Comparison of ENCODE assay signal across 10 mouse cellular contexts in the genomic region with DNA sequence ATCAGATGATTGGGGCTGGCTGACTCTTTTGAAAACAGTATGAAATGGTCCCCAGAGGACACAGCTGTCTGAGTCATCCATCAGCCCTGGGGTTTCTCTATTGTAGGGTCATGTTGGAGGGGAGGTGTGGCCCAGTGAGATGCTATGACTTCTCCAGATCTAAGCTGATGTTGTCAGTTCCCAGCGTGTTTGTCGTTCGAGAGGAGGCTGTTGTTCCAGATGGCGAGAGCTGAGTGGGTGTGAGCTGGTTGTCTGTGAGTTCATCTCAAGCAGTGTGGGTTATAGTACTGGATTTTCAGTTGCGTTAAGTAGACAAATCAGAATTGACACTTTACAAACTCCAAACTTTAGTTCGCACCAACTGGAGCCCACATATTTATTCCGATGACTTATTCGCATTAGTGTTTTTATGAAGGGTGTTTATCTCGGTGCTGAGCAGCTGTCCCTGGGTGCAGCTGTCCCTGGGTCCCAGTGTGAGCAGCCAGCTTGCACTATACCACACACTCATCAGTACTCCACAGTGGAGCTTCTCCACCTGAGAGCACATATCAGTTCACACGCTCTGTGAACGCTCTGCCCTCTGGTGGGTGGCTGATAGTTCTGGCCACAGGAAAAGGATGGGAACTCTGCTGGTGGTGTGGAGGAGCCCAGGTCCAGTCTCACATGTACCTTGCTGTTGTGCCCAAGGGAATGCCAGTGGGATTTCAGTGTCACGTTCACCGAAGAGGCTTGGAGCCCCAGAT.
DNase-seq lines count a peak whose midpoint lies in the region; ATAC-seq and TF ChIP-seq lines count a peak whose summit lies in the region.
"Had no signal": no experiment of that assay in that cellular context is flagged by ENCODE, and none has a peak within 500 bp of the region (broad histone marks: within the 10 kb centered on the region; RNA-seq: fewer than 3 reads in every experiment).

No protein-coding gene starts in this region.

- DNase-seq in kidney, postnatal 4 days: peak; percentile 23 to 41
- DNase-seq in kidney, adult 8-10 months: no peak
- DNase-seq in brain, embryonic 14.5 days (ENCODE audit: low read depth): peak; percentile 49
- DNase-seq in midbrain, embryonic 14.5 days: peak; percentile 59
- DNase-seq in adrenal gland, postnatal 4 days (ENCODE audit: low spot score in 2 of 2): no peak
- no peak for DNase-seq in spleen, postnatal 36 days (ENCODE audit: low spot score in 2 of 2)
- no peak for DNase-seq in adrenal gland, adult 2 months

- no peaks in the 10 kb centered on the region for H3K9me3 ChIP-seq in midbrain, embryonic 14.5 days (ENCODE audit: control insufficient read depth, low read length)
- H3K9me3 ChIP-seq: embryonic facial prominence, embryonic 12.5 days; midbrain, embryonic 12.5 days had no signal

- H3K9ac ChIP-seq in midbrain, embryonic 14.5 days (replicated peaks; ENCODE audit: low read length): no peak overlapping the region
- H3K9ac ChIP-seq: embryonic facial prominence, embryonic 12.5 days; midbrain, embryonic 12.5 days had no signal

- TF ChIP-seq POLR2A in brain, embryonic 14.5 days (IDR thresholded peaks at IDR 0.05; ENCODE audit: borderline replicate concordance, extremely low read depth, insufficient read depth, insufficient read length, poor library complexity, severe bottlenecking): no peak
- no peak for TF ChIP-seq POLR2A in cortical plate, adult 2 months (IDR thresholded peaks at IDR 0.05; ENCODE audit: extremely low read depth, insufficient read depth, low read length)

- no peak overlapping the region for H3K4me3 ChIP-seq in cortical plate, adult 2 months (ENCODE audit: insufficient read depth, low read length)
- no peak overlapping the region for H3K4me3 ChIP-seq in midbrain, embryonic 14.5 days (replicated peaks; ENCODE audit: low read depth, low read length)
- H3K4me3 ChIP-seq: embryonic facial prominence, embryonic 12.5 days; midbrain, embryonic 12.5 days had no signal

- TF ChIP-seq CTCF in brain, embryonic 14.5 days (IDR thresholded peaks at IDR 0.05; ENCODE audit: borderline replicate concordance, extremely low read depth, insufficient read depth, insufficient read length): peak; percentile 50
- TF ChIP-seq CTCF in cortical plate, adult 2 months (IDR thresholded peaks at IDR 0.05; ENCODE audit: extremely low read depth, insufficient read depth, low read length): peak; percentile 24; the same call in 1 of the 2 replicates

- no peak overlapping the region for H3K4me2 ChIP-seq in midbrain, embryonic 14.5 days (ENCODE audit: low read length)
- H3K4me2 ChIP-seq: embryonic facial prominence, embryonic 12.5 days; midbrain, embryonic 12.5 days had no signal

- no peaks in the 10 kb centered on the region for H3K36me3 ChIP-seq in midbrain, embryonic 14.5 days (ENCODE audit: control insufficient read depth, insufficient read depth, low read length)
- H3K36me3 ChIP-seq: embryonic facial prominence, embryonic 12.5 days; midbrain, embryonic 12.5 days had no signal

- ATAC-seq in midbrain, embryonic 14.5 days (ENCODE audit: low FRiP score, low TSS enrichment): no peak

- H3K27me3 ChIP-seq in midbrain, embryonic 14.5 days (ENCODE audit: control insufficient read depth, insufficient read depth, low read length): no peaks in the 10 kb centered on the region
- H3K27me3 ChIP-seq: embryonic facial prominence, embryonic 12.5 days; midbrain, embryonic 12.5 days had no signal

- H3K27ac ChIP-seq in cortical plate, adult 2 months (ENCODE audit: insufficient read depth, low read length): no peak overlapping the region
- H3K27ac ChIP-seq in midbrain, embryonic 14.5 days (replicated peaks; ENCODE audit: low read depth, low read length): no peak overlapping the region
- H3K27ac ChIP-seq: embryonic facial prominence, embryonic 12.5 days; midbrain, embryonic 12.5 days had no signal

- H3K4me1 ChIP-seq in cortical plate, adult 2 months (ENCODE audit: control insufficient read depth, insufficient read depth, low read length): peaks cover 10% of the 10 kb centered on the region
- H3K4me1 ChIP-seq in midbrain, embryonic 14.5 days (ENCODE audit: control insufficient read depth, insufficient read depth, low read length): 0 out of 2 replicates have a peak, but pooled peaks cover 3% of the 10 kb centered on the region
- H3K4me1 ChIP-seq: embryonic facial prominence, embryonic 12.5 days had no signal

- 87% methylated on average over 13 of the region's 13 CpGs for WGBS in midbrain, embryonic 14.5 days

Comparison
In these comparisons a context has a peak if more than half of its experiments do, and no peak if none do; other contexts are left out.
1. DNase-seq: peak in kidney, postnatal 4 days (2 of 2), brain, embryonic 14.5 days (single experiment) and midbrain, embryonic 14.5 days (single experiment); none in kidney, adult 8-10 months (0 of 2), adrenal gland, postnatal 4 days (0 of 2), spleen, postnatal 36 days (0 of 2) and adrenal gland, adult 2 months (single experiment).